Mouse (Mus musculus) c-Kit-negative CD71-positive TER-119-positive erythroid progenitor cells, embryonic 14.5 days (primary cell): ENCODE measurements around the gene Ksr1.
A peak's percentile ranks its signal among the peaks of the same experiment; 100 is the strongest.

Source experiments
- DNase-seq: peaks from one replicate; pipeline ENCODE4 v3.0.0-alpha.2; 2013; ENCODE audit warnings: low read depth, low spot score

The Ksr1 gene

DNA sequence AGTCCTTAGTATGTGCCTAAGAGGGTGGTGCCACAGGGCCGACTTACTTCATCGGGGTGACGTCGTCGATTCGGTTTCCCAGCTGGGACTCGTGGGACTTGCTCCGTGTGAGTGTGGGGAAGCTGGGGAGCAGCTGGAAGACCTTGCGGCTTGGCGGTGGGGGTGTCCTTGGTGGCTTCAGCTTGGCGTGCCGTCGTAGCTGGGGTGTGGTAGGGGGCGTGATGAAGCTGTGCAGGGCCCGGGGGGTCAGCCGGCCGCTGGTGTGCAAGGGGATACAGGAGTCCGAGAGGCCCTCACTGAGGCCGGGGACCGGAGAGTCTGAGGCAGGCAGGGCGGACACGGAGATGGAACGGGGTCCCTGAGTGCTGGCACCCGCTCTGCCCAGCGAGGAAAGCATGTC lies 101.4 kb downstream of the Ksr1 start:
- DNase-seq = no peak

DNA sequence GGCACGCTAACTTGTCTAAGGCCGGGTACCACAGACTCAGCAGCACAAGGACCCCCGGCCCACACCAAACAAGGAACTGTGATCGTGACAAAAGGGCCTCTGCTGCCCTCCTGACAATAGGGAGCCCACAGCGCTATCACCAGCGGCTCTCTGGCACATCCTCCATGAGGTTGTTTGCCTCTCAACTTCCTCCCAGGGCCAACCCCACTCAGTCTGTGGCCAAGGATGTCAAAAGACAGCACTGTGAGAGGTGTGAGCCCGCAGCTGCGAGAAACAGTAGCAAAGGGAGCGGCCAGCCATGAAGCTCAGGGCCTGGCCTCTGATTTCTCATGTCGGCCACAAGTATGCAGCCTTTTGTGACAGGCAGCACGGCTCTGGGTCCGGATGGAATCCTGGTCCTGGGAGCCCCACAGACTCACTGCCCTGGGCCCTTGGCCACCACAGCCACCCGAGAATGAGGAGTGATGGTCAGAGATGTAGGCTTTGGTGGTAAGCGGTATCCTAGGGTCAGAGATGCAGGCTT lies 104.2 kb downstream of the Ksr1 start:
- DNase-seq = no peak

DNA sequence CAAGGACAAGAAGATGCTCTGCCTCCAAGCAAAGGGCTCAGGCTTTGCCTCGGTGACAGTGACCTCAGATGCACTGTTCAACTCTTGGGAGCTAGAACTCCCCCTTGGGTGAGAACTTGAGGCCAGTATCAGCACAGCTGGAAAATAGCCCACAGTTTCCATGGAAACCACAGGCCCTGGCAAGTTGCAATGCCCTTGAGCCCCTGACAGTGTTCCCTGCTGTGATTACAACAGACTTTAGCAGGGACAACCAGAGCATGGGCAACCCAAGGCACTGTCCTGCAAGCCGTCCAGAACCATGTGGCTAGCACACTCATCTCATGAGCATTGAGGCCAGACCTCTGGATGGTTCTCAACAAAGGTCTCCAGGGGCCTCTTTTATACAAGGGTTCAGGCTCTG lies 106.7 kb downstream of the Ksr1 start:
- no peak for DNase-seq

DNA sequence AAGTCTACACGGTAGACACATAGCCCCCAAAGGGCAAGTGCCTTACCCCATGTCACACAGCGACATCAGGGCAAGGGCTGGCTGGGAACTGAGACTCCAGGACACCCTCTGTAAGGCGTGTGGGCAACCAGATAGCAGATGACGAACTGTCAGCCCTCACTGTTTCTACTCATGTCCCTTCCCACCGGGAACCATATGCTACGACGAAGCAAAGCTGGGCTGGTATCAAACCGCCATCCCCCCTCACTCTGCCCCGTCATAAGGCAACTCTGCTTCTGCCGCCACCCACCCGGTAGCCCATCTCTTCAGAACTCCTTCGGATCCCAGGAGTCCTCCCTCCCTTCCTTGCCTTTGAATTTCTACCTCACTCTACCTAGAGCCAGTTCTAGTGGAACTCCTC lies 108.7 kb downstream of the Ksr1 start:
- no peak for DNase-seq

DNA sequence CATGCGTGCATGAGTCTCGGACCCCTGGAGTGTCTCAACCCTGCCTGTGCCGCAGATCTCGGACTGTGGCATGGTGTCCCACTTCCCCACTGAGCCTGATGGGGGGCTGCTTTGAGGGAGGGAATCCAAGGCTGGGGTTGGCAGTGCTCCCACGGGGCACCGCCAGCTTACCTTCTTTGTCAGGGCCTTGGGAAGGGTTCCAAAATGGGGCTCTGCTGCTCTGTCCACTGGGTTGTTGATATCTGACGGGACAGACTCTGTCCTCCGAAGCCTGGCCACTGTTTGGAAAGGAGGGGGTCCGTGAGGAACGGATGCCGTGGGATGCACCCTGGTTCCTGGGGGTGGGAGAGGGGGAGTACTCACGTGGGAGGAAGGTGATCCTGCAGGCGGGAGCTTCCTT lies 109.9 kb downstream of the Ksr1 start:
- no peak for DNase-seq

DNA sequence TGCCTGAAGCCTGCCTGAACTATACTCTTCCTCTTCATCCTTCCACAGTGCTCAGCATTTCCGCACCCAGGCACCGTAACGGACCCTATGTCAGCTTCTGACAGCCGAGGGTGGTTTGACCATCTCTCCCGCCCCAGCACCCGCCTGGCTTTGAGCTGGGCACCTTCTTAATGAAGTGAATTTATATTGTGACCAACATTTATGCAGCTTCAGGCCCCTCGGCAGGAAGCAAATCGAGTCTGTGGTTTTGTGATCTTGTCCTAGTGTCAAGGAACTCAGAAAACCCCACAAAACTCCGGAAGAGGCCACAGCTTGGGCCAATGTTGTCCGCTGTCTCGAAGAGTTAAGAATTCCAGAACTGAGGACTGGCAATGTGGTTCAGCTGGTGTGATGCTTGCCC lies 112.6 kb downstream of the Ksr1 start:
- no peak for DNase-seq

DNA sequence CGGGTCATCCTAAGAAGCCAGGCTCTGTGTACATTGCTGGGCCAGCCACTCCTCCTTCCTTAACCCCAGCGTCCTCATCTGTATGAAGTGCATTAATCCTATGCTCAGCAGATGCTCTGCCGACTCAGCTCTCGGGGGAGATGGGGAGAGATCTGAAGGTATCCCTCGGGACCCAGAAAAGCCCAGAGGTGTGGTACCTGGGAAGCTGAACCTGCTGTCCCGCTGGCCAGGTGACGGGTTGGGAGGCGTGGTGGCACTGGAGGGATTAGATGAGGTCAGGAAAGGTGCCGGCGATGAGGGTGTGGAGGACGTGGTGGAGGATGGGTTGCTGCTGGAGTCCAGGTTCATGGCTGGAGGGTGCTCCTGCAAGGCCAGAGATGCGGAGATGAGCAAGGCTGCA lies 113.2 kb downstream of the Ksr1 start:
- no peak for DNase-seq

DNA sequence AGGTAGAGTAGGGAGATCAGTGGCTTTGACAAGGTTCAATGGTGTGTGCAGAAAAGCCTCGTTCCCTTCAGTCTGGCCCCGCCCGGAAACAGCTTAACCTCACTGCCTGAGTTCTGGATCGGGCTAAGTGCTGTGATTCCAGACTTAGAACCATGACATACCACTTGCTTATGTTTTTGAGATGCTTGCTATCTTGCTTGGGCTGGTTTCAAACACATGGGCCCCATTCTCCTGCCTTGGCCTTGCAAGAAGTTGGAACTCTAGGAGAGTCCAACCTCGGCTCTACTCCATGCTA lies 114.8 kb downstream of the Ksr1 start:
- DNase-seq = no peak

DNA sequence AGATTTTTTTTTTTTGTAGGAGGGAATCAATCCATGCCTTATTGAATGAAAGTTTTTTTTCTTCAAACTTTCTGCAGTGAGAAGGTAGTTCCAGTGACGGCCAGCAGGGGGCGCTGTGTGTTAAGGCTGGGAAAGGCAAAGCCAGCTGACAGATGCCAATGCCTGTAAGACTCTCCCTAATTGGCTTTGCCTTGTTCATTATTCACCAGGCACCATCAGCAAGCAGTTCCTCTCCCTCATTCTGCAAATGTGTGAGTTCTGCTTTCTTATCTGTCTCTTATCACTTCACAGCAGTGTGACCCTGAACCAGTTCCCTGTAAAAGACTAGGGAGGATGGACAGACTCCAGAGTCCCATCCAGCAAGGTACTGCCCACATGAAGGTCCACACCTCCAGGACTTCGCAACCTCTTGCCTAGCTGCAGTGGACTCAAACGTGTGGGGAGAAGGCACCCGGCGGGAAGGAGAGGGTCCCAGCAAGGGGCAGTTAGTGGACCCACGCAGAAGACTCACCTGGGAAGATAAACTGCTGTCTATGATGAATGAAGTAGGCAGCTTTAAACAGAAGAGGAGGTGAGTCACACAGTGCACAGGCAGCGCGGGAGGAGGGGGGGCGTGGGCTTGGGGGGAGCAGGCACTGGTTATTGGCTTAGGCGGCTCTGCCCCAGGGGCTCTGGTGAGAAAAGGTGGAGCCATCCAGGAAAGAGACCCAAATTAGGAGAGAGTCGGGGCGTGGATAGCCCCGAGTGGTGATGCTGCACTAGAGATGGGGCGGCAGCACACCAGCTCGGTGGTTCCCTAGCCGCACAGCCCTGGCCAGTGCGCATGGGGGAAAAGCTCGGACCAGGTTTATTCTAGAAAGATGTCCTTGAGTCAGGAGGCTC lies 115.4 kb downstream of the Ksr1 start:
- peak; percentile 58 for DNase-seq

DNA sequence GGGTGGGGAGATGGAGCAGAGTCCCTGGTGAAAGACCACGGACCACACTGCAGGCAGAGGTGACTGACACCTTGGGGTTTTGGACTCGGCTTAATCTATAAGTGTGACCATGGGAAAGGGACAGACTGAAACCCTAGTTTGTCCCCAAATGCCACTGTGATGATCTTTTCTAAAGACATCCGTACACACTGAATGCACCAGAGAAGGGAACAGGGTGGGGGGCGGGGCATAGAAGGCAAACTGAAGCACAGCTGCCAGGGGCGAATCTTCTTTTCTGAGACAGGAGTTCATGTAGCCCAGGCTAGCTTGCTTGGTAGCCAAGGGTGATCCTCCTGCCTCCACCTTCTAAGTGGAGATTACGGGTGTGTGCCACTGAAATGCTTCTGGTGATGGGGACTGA lies 122.5 kb downstream of the Ksr1 start:
- no peak for DNase-seq

DNA sequence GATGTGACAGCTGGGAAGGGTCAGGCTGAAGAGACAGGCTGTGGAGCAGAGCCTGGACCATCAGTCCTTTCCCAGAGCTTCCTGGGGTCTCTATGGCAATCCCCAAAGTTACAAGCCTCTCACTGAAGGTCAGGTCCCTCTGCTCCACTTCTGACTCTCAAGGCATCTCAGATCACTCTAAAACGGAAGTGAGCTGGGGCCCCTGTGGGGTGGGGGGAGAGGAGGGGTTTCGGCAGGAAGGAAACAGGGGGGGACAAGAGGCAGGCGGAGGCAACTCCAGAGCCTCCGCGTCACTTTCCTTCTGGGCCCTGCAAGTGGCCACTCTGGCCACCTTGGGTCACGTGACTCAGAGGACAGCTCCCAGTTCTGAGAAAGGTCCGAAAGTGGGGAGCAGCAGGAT lies 122.9 kb downstream of the Ksr1 start:
- DNase-seq = no peak

DNA sequence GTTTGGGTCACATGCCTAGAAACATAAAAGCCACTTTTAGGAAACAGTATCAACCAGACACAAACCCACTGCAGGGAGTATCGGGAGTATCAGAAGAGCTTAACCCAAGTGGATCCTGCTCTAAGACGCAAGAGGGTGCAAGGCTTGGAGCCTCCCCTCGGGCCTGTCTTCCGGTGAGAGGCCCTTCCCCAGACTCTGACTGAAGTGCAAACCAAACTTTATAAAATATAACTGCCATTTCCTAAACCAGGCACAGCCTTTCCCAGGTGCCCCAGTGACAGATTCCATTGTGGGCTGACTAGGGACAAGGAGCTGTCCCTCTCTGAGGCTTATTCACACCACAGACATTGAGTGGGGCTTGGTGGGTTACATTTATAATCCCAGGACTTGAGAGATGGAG lies 123.4 kb downstream of the Ksr1 start:
- DNase-seq = no peak

DNA sequence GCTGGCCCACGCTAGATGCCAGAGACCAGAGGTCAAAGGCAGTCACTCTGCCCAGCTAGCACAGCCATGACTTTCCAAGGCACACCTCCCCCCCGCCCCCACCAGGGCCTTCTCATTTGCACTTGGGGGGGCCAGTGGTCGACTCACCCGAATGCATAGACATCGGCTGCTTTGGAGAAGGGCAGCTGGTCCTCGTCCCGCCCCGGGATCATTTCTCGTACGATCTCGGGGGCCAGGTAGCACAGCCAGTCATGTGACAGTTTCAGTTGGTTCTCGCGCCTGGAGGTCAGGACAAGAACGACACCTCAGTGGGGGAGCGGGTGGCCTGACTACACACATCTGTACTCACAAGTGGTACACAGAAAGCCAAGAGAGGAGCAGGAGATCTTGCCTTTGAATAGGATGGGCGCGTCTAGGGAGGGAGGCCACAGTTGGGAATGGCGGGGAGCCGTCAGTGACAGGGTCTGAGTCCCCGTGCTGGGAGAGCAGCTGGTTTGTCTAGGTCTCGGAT lies 125.6 kb downstream of the Ksr1 start:
- DNase-seq = no peak

DNA sequence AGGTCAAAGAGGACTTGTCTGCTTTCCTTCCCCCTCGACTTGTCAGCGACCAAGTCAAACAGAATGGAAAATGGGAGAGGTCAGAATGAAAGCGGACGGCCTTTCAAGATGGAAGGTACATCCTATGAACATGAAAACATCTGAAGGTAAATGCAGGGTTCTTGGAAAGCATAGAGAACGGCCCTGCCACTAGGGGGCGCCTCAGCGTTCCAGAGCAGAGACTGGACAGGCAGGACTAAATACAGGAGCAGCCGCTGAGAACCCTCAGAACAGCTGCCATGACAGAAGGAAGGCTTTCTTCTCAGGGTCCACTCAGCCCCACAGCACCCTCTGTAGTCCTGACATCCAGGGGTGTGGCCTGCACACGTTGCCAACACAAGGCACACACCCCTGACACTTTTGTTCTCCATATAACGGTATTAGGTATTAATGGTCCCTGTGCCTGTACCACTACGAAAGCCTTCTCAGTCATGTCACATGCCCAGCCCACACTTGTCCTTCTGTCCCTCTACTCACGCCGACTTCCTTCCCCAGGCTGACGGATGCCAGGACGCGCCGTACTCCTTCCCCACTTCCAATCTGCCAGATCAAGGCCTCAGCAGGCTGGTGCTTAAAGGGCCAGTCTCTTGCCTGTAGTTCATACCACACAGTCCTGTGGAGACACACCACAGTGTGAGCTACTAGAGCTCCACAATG lies 126.2 kb downstream of the Ksr1 start:
- peak; percentile 50 for DNase-seq

DNA sequence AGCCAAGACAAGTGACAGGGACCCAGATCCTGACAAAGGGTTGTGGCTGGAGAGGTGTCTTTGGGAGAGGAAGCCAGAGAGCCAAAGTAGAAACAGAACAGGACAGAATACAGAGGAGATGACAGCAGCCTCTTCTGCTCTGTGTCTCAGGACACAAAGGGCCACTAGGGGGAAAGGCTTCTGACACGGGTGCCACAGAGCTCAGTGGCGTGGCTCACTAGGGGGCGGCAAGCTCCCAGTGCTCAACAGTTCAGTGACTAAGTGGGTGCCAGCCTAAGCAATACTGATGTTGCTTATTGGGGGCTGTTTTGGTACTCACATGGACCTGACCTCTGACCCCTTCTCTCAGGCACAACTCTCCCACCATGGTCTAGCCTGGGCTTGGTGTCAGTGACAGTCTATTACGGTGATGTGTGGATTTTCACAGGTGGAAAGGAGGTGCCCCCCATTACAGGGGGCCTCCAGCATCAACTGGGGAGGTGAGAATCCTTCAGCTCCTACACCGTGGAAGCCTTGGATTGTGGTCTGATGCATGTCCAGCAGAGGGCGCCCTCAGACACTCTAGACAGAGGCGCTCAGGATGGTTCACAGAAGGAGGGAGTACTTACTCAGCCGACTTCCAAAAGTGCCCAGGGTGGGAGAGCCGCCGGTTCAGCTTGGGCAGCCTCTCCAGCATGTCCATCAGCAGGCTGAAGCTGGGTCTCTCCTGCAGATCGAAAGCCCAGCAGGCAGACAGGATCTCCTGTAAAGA lies 127.1 kb downstream of the Ksr1 start:
- DNase-seq = peak; percentile 57

DNA sequence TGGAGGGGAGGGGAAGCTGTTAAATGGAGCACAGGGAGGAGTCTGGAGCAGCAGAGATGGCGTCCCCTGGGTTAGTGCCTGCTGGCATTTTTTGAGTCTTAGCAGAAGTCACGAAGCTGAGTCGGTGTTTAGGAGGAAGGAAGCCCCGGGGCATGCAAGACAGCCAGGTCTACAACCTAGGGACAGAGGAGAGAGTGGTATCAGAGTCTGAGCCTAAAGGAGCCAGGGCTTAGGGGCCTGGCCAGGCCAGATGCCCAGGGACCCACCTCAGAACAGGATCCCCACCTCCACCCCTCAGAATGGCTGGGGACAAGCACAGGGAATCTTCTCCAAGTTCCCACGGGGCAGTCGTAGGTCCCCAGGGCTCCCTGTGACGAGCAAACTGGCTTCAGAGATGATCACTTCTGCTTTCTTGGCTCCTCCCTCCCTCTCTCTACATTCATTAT lies 129.0 kb downstream of the Ksr1 start:
- DNase-seq = no peak

DNA sequence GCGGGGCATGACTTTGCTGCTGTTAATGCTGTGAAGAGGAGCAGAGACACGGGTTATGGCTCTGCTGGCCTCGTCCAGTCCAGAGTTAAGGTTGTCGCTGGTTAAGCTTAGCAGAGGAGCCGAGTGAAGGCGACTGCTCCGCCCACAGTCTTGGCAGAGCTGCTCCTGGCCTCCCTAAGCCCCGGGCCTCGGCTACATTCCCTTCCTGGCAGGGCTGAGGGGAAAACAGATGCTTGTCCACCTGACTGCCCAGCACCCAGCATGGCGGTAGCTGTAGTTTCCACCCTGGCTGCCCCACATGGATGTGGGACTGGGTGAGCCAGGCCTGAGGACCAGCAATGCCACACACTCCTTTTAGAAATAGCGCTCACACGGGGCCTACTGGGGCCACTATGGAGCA lies 130.0 kb downstream of the Ksr1 start:
- DNase-seq = no peak

DNA sequence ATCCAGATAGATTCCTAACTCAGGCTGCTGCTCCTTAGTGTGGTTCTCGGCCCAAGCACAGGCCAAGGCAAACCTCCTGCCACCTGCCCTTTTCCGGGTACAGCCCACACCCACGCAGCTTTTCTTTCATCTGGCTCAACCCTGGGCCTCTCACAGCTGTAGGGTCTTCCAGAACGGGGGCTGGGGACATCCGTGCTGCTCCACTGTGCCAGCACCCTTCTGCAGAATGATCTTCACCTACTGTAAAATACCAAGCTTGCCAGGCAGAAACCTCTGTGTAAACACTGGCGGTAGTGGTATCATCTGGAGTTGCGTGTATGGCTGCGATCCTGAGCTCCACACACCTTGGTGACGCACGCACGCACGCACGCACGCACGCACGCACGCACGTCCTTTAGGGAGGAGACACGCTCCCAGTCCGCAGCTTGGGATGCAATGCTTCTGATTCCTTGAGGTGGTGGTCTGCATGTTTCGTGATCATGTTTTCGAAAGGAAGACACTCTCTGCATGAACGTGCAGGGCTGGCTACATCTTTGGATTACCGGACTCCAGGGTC lies 130.5 kb downstream of the Ksr1 start:
- no peak for DNase-seq

DNA sequence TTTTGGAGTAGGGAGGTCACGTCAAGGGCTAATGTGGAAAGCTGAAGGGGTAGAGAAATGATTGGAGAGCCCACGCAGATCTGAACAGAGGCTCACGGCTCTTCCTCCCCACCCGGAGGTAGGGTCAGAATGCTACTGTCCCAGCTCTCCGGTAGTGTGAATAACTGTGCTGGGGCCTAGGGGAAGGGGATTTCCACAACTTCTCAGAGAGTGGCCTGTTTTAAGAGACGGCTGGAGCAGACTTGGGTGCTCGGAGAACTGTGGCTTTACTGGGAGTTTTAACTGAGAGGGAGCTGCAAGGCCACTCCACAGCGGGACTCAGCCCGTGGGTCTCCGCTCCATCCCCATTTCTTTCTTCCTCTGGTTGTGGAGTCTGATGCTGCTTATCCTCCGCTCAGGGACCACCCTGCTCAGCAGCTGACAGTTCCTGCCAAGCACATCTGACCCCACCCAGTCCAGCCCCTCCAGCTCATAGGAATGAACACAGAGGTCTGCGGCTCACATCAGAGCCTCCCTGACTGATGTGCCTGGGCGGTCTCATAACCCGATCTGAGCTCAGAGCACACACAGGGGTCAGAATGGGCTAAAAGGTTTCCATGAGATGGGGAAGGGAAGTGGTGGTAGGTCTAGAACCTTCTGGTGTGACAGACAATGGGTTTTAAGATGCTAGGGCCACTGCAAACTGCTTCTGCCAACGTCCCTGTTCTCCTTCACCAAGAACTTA lies 131.4 kb downstream of the Ksr1 start:
- DNase-seq = no peak

DNA sequence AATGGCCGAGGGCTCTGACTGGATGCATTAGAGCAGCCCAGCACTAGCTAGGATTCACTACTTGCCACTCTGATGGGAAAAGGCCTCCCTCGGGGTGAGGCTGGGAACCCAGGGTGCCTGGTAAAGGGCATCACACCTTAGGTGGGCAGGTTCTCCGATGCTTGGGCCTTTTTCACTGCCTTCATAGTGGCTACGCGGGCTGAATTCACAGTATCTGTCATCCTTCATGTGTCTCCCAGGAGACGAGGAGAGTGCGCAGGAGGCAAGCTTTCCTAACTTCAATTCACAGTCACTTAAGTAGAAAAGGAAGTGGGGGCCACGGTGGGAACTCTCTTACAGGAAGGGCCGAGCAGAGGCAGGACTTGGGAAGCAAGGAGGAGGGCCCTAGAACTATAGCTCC lies 132.4 kb downstream of the Ksr1 start:
- DNase-seq = no peak

DNA sequence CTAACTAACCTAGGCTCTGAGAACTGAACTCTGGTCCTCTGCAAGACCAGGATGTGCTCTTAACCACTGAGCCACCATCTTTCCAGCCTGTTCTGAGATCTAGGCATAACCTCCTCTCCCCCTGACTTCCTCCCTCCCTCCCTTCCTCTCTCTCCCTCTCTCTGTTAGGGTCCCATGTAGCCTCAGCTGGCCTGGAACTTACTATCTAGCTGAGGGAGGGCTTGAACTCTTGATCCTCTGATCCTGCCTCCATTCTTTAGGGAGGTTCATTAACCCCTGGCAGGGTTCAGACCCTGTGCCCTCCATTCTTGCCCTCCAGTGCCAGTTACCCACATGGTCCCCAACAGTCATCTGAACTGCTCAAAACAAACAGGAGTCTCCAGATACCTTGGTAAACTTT lies 133.2 kb downstream of the Ksr1 start:
- no peak for DNase-seq
